Mouse (Mus musculus): ENCODE results near the gene Lrmp. TPM values are rescaled to one million over a fixed set of nuclear protein-coding genes. Genes with fewer than 3 reads are reported as not detected.
"Not testable (repeated sequence)": the region's sequence is repeated elsewhere in the genome, so short reads cannot be mapped to it uniquely, and the experiment has no call there.

The Lrmp gene
- polyA plus RNA-seq, 1 experiment from 2014 or later, result 7.1 TPM

GRCm38 (mm10) chr6:145084343-145085117 is 30.9 kb upstream of the Lrmp start:
- H3K27me3 ChIP-seq, result no peaks in the 10 kb centered on the region
- H3K9ac ChIP-seq, result no peak overlapping the region
- no peaks in the 10 kb centered on the region for H3K9me3 ChIP-seq (replicated peaks)
- H3K4me1 ChIP-seq, result no peaks in the 10 kb centered on the region
- no peaks in the 10 kb centered on the region for H3K36me3 ChIP-seq
- H3K27ac ChIP-seq (replicated peaks), result no peak overlapping the region
- no peak overlapping the region for H3K4me3 ChIP-seq (replicated peaks)
- ATAC-seq (ENCODE audit: insufficient number of reproducible peaks, low FRiP score, low TSS enrichment, low read depth), result no peak
- WGBS, result 88% methylated on average over 8 of the region's 8 CpGs
- no peak overlapping the region for H3K4me2 ChIP-seq (replicated peaks)

GRCm38 (mm10) chr6:145088451-145089113 is 26.9 kb upstream of the Lrmp start:
- H3K9ac ChIP-seq, result no peak overlapping the region
- H3K4me3 ChIP-seq (replicated peaks), result no peak overlapping the region
- WGBS, result 46% methylated on average over 4 of the region's 4 CpGs
- no peak overlapping the region for H3K27ac ChIP-seq (replicated peaks)
- H3K36me3 ChIP-seq, result no peaks in the 10 kb centered on the region
- no peak for ATAC-seq (ENCODE audit: insufficient number of reproducible peaks, low FRiP score, low TSS enrichment, low read depth)
- H3K27me3 ChIP-seq, result no peaks in the 10 kb centered on the region
- H3K4me1 ChIP-seq, result no peaks in the 10 kb centered on the region
- H3K9me3 ChIP-seq (replicated peaks), result no peaks in the 10 kb centered on the region
- no peak overlapping the region for H3K4me2 ChIP-seq (replicated peaks)

- Histone ChIP-seq H3K9ac (no peak overlapping the region), H3K27ac (replicated peaks) (no peak overlapping the region), H3K36me3 (no peaks in the 10 kb centered on the region), H3K9me3 (replicated peaks) (no peaks in the 10 kb centered on the region), H3K4me1 (no peaks in the 10 kb centered on the region), H3K4me3 (replicated peaks) (no peak overlapping the region), H3K4me2 (replicated peaks) (no peak overlapping the region), H3K27me3 (no peaks in the 10 kb centered on the region)
- 81% methylated on average over 4 of the region's 4 CpGs for WGBS
- no peak for ATAC-seq (ENCODE audit: insufficient number of reproducible peaks, low FRiP score, low TSS enrichment, low read depth)
These were observed 26.1 kb upstream of the Lrmp start for GRCm38 (mm10) chr6:145089373-145089772.

GRCm38 (mm10) chr6:145090201-145090863 is 25.1 kb upstream of the Lrmp start:
- 65% methylated on average over 6 of the region's 6 CpGs for WGBS
- Histone ChIP-seq H3K9me3 (replicated peaks) (no peaks in the 10 kb centered on the region), H3K27me3 (no peaks in the 10 kb centered on the region), H3K36me3 (no peaks in the 10 kb centered on the region), H3K9ac (no peak overlapping the region), H3K4me3 (replicated peaks) (no peak overlapping the region), H3K4me2 (replicated peaks) (no peak overlapping the region), H3K4me1 (no peaks in the 10 kb centered on the region), H3K27ac (replicated peaks) (no peak overlapping the region)
- ATAC-seq (ENCODE audit: insufficient number of reproducible peaks, low FRiP score, low TSS enrichment, low read depth), result no peak

GRCm38 (mm10) chr6:145090928-145091327 is 24.5 kb upstream of the Lrmp start:
- Histone ChIP-seq H3K4me1 (no peaks in the 10 kb centered on the region), H3K4me3 (replicated peaks) (no peak overlapping the region), H3K4me2 (replicated peaks) (no peak overlapping the region), H3K9me3 (replicated peaks) (no peaks in the 10 kb centered on the region), H3K9ac (no peak overlapping the region), H3K27ac (replicated peaks) (no peak overlapping the region), H3K36me3 (no peaks in the 10 kb centered on the region), H3K27me3 (no peaks in the 10 kb centered on the region)
- WGBS, result 69% methylated on average over 5 of the region's 5 CpGs
- ATAC-seq (ENCODE audit: insufficient number of reproducible peaks, low FRiP score, low TSS enrichment, low read depth), result no peak

GRCm38 (mm10) chr6:145091998-145092397 is 23.5 kb upstream of the Lrmp start:
- Histone ChIP-seq H3K4me3 (replicated peaks) (no peak overlapping the region), H3K9ac (no peak overlapping the region), H3K4me1 (no peaks in the 10 kb centered on the region), H3K36me3 (no peaks in the 10 kb centered on the region), H3K27me3 (no peaks in the 10 kb centered on the region), H3K4me2 (replicated peaks) (no peak overlapping the region), H3K27ac (replicated peaks) (no peak overlapping the region), H3K9me3 (replicated peaks) (no peaks in the 10 kb centered on the region)
- no peak for ATAC-seq (ENCODE audit: insufficient number of reproducible peaks, low FRiP score, low TSS enrichment, low read depth)
- WGBS, result 72% methylated on average over 7 of the region's 7 CpGs

GRCm38 (mm10) chr6:145093038-145093622 is 22.3 kb upstream of the Lrmp start:
- WGBS, result 39% methylated on average over 7 of the region's 7 CpGs
- not testable (repeated sequence) for H3K36me3 ChIP-seq; H3K4me3 ChIP-seq (replicated peaks); H3K4me1 ChIP-seq; H3K4me2 ChIP-seq (replicated peaks); H3K27me3 ChIP-seq; H3K9ac ChIP-seq; H3K27ac ChIP-seq (replicated peaks); H3K9me3 ChIP-seq (replicated peaks); ATAC-seq (ENCODE audit: insufficient number of reproducible peaks, low FRiP score, low TSS enrichment, low read depth)

GRCm38 (mm10) chr6:145094431-145094830 is 21.0 kb upstream of the Lrmp start:
- 73% methylated on average over 4 of the region's 4 CpGs for WGBS
- no peaks in the 10 kb centered on the region for H3K4me1 ChIP-seq
- no peaks in the 10 kb centered on the region for H3K27me3 ChIP-seq
- H3K36me3 ChIP-seq, result no peaks in the 10 kb centered on the region
- no peak overlapping the region for H3K4me3 ChIP-seq (replicated peaks)
- H3K9me3 ChIP-seq (replicated peaks), result no peaks in the 10 kb centered on the region
- H3K27ac ChIP-seq (replicated peaks), result no peak overlapping the region
- no peak overlapping the region for H3K9ac ChIP-seq
- ATAC-seq (ENCODE audit: insufficient number of reproducible peaks, low FRiP score, low TSS enrichment, low read depth), result no peak
- H3K4me2 ChIP-seq (replicated peaks), result no peak overlapping the region

- Histone ChIP-seq H3K4me3 (replicated peaks) (no peak overlapping the region), H3K4me2 (replicated peaks) (no peak overlapping the region), H3K27me3 (no peaks in the 10 kb centered on the region), H3K4me1 (peaks cover 5% of the 10 kb centered on the region; the same call in 1 of the 2 replicates), H3K9ac (no peak overlapping the region), H3K27ac (replicated peaks) (no peak overlapping the region), H3K36me3 (no peaks in the 10 kb centered on the region), H3K9me3 (replicated peaks) (no peaks in the 10 kb centered on the region)
- no peak for ATAC-seq (ENCODE audit: insufficient number of reproducible peaks, low FRiP score, low TSS enrichment, low read depth)
- WGBS, result 59% methylated on average over 9 of the region's 9 CpGs
These were observed 14.5 kb upstream of the Lrmp start for GRCm38 (mm10) chr6:145100923-145101322.

- Histone ChIP-seq H3K4me2 (replicated peaks) (no peak overlapping the region), H3K27me3 (no peaks in the 10 kb centered on the region), H3K9ac (no peak overlapping the region), H3K9me3 (replicated peaks) (no peaks in the 10 kb centered on the region), H3K27ac (replicated peaks) (peak overlapping the region; percentile 72), H3K36me3 (no peaks in the 10 kb centered on the region), H3K4me1 (peaks cover 5% of the 10 kb centered on the region; the same call in 1 of the 2 replicates), H3K4me3 (replicated peaks) (no peak overlapping the region)
- ATAC-seq (ENCODE audit: insufficient number of reproducible peaks, low FRiP score, low TSS enrichment, low read depth), result peak; percentile 57; the same call in 1 of the 2 replicates
- WGBS, result 41% methylated on average over 10 of the region's 10 CpGs
These were observed 11.1 kb upstream of the Lrmp start for GRCm38 (mm10) chr6:145104241-145104939.

GRCm38 (mm10) chr6:145105439-145105838 is 10.0 kb upstream of the Lrmp start:
- H3K4me1 ChIP-seq, result peaks cover 5% of the 10 kb centered on the region; the same call in 1 of the 2 replicates
- no peak for ATAC-seq (ENCODE audit: insufficient number of reproducible peaks, low FRiP score, low TSS enrichment, low read depth)
- no peaks in the 10 kb centered on the region for H3K36me3 ChIP-seq
- H3K9me3 ChIP-seq (replicated peaks), result no peaks in the 10 kb centered on the region
- H3K4me2 ChIP-seq (replicated peaks), result no peak overlapping the region
- no peak overlapping the region for H3K4me3 ChIP-seq (replicated peaks)
- no peak overlapping the region for H3K27ac ChIP-seq (replicated peaks)
- 93% methylated on average over 10 of the region's 10 CpGs for WGBS
- no peaks in the 10 kb centered on the region for H3K27me3 ChIP-seq
- H3K9ac ChIP-seq, result no peak overlapping the region
